ENCODE assay signal across 9 mouse cellular contexts in genomic region chr2:59841944-59842343, GRCm38 (mm10). TPM values are rescaled to one million over a fixed set of nuclear protein-coding genes. Genes with fewer than 3 reads are reported as not detected.
DNase-seq lines count a peak whose midpoint lies in the region; ATAC-seq lines count a peak whose summit lies in the region.
"Had no signal": no experiment of that assay in that cellular context is flagged by ENCODE, and none has a peak within 500 bp of the region (broad histone marks: within the 10 kb centered on the region; RNA-seq: fewer than 3 reads in every experiment).

No protein-coding gene starts in this region.

- no peak for ATAC-seq in heart, embryonic 15.5 days (replicated peaks; ENCODE audit: insufficient number of reproducible peaks, insufficient read depth, low FRiP score, low read depth)
- ATAC-seq in heart, embryonic 12.5 days (ENCODE audit: insufficient number of reproducible peaks, low FRiP score): no peak
- ATAC-seq in embryonic facial prominence, embryonic 11.5 days (replicated peaks; ENCODE audit: insufficient number of reproducible peaks, low FRiP score, low TSS enrichment, low read depth): no peak
- ATAC-seq in liver, embryonic 13.5 days (ENCODE audit: low read depth): 0 out of 2 replicates have a peak, but pooled peaks have one; percentile 5

- H3K9ac ChIP-seq in heart, embryonic 15.5 days: no peak overlapping the region
- no peak overlapping the region for H3K9ac ChIP-seq in heart, embryonic 12.5 days
- no peak overlapping the region for H3K9ac ChIP-seq in embryonic facial prominence, embryonic 11.5 days (replicated peaks; ENCODE audit: low read length)
- no peak overlapping the region for H3K9ac ChIP-seq in liver, embryonic 13.5 days

- H3K36me3 ChIP-seq in heart, embryonic 15.5 days: peaks cover 51% of the 10 kb centered on the region
- H3K36me3 ChIP-seq in heart, embryonic 12.5 days: peaks cover 86% of the 10 kb centered on the region
- no peaks in the 10 kb centered on the region; the same call in none of the 2 replicates for H3K36me3 ChIP-seq in embryonic facial prominence, embryonic 11.5 days (replicated peaks; ENCODE audit: control insufficient read depth, insufficient read depth, low read depth, low read length)
- H3K36me3 ChIP-seq in liver, embryonic 13.5 days: peaks cover 27% of the 10 kb centered on the region

- no peaks in the 10 kb centered on the region for H3K9me3 ChIP-seq in heart, embryonic 15.5 days (replicated peaks)
- 0 out of 2 replicates have a peak, but pooled peaks cover 4% of the 10 kb centered on the region for H3K9me3 ChIP-seq in heart, embryonic 12.5 days (replicated peaks)
- H3K9me3 ChIP-seq in embryonic facial prominence, embryonic 11.5 days (replicated peaks; ENCODE audit: control insufficient read depth, low read length): no peaks in the 10 kb centered on the region
- H3K9me3 ChIP-seq in liver, embryonic 13.5 days (replicated peaks): no peaks in the 10 kb centered on the region

- no peak overlapping the region for H3K4me3 ChIP-seq in heart, embryonic 15.5 days
- H3K4me3 ChIP-seq in heart, embryonic 12.5 days: no peak overlapping the region
- no peak overlapping the region for H3K4me3 ChIP-seq in embryonic facial prominence, embryonic 11.5 days (ENCODE audit: low read depth, low read length)
- H3K4me3 ChIP-seq in liver, embryonic 13.5 days (replicated peaks): no peak overlapping the region

- DNase-seq in lung, postnatal 25 days (ENCODE audit: low spot score): peak; percentile 16
- DNase-seq in lung, postnatal 4 days: no peak
- DNase-seq in embryonic facial prominence, embryonic 11.5 days (ENCODE audit: low spot score): no peak
- DNase-seq in liver, embryonic 13.5 days: no peak
- DNase-seq in adrenal gland, postnatal 25 days: no peak
- no peak for DNase-seq in right cerebral cortex, postnatal 4 days
- DNase-seq: cerebellum, postnatal 36 days had no signal

- WGBS in heart, embryonic 15.5 days: 80% methylated on average over 11 of the region's 11 CpGs
- WGBS in heart, embryonic 12.5 days: 82% methylated on average over 11 of the region's 11 CpGs
- WGBS in embryonic facial prominence, embryonic 11.5 days: 76% methylated on average over 11 of the region's 11 CpGs
- WGBS in liver, embryonic 13.5 days (ENCODE audit: insufficient replicate concordance): 78% methylated on average over 11 of the region's 11 CpGs

- H3K4me1 ChIP-seq in heart, embryonic 15.5 days (replicated peaks): peaks cover 25% of the 10 kb centered on the region
- H3K4me1 ChIP-seq in heart, embryonic 12.5 days (replicated peaks): peaks cover 21% of the 10 kb centered on the region
- H3K4me1 ChIP-seq in embryonic facial prominence, embryonic 11.5 days (ENCODE audit: control insufficient read depth, insufficient read depth, low read length): no peaks in the 10 kb centered on the region
- H3K4me1 ChIP-seq in liver, embryonic 13.5 days (replicated peaks): peaks cover 26% of the 10 kb centered on the region

- H3K27me3 ChIP-seq in heart, embryonic 15.5 days: no peaks in the 10 kb centered on the region
- no peaks in the 10 kb centered on the region for H3K27me3 ChIP-seq in heart, embryonic 12.5 days (replicated peaks)
- no peaks in the 10 kb centered on the region for H3K27me3 ChIP-seq in embryonic facial prominence, embryonic 11.5 days (ENCODE audit: control insufficient read depth, insufficient read depth, low read length)
- no peaks in the 10 kb centered on the region for H3K27me3 ChIP-seq in liver, embryonic 13.5 days

- H3K27ac ChIP-seq in heart, embryonic 15.5 days: peak overlapping the region; percentile 26
- no peak overlapping the region for H3K27ac ChIP-seq in heart, embryonic 12.5 days (ENCODE audit: poor library complexity, severe bottlenecking)
- H3K27ac ChIP-seq in embryonic facial prominence, embryonic 11.5 days (replicated peaks; ENCODE audit: low read depth, low read length): 0 out of 2 replicates have a peak overlapping the region, but pooled peaks have one; percentile 10
- H3K27ac ChIP-seq in liver, embryonic 13.5 days: peak overlapping the region; percentile 9; the same call in 1 of the 2 replicates

- H3K4me2 ChIP-seq in heart, embryonic 15.5 days: no peak overlapping the region
- no peak overlapping the region for H3K4me2 ChIP-seq in heart, embryonic 12.5 days
- H3K4me2 ChIP-seq in embryonic facial prominence, embryonic 11.5 days (ENCODE audit: low read depth, low read length): no peak overlapping the region
- no peak overlapping the region for H3K4me2 ChIP-seq in liver, embryonic 13.5 days

RNA-seq across cellular contexts. Expression of gene Wdsub1, which starts 40.4 kb away (rescaled TPM):
- 46.2 TPM in 2 replicates for polyA plus RNA-seq in heart, embryonic 15.5 days (2015; fragmentation: Nextera tagmentation; extraction: Ambion mirVana)
- polyA plus RNA-seq in heart, embryonic 12.5 days (2016; fragmentation: Nextera tagmentation; extraction: Ambion mirVana): 46.7 and 47.8 TPM in 2 replicates
- 20.9 and 30.1 TPM in 2 replicates for polyA plus RNA-seq in embryonic facial prominence, embryonic 11.5 days (2014; fragmentation: Nextera tagmentation; extraction: Ambion mirVana)
- polyA plus RNA-seq in liver, embryonic 13.5 days (2015; fragmentation: Nextera tagmentation; extraction: Ambion mirVana): 9.3 and 10.4 TPM in 2 replicates
- 20.1 and 20.6 TPM in 2 replicates for total RNA-seq in adrenal gland, postnatal 25 days (2021)
